Mouse (Mus musculus) fat pad, adult 2 months (tissue): ENCODE data around the gene Rag1.

Experiments used
- DNase-seq: peaks from one replicate; pipeline ENCODE4 v3.0.0-alpha.2; 2011; ENCODE audit warnings: low read depth, low spot score; ENCODE audit errors: extremely low read depth

The Rag1 gene

GRCm38 (mm10) chr2:101639840-101640350 is 9.4 kb downstream of the Rag1 start:
- no peak for DNase-seq

GRCm38 (mm10) chr2:101638979-101639839 is 10.1 kb downstream of the Rag1 start:
- DNase-seq, result no peak

GRCm38 (mm10) chr2:101628297-101629236 is 20.7 kb downstream of the Rag1 start:
- DNase-seq, result peak; percentile 75

DNA sequence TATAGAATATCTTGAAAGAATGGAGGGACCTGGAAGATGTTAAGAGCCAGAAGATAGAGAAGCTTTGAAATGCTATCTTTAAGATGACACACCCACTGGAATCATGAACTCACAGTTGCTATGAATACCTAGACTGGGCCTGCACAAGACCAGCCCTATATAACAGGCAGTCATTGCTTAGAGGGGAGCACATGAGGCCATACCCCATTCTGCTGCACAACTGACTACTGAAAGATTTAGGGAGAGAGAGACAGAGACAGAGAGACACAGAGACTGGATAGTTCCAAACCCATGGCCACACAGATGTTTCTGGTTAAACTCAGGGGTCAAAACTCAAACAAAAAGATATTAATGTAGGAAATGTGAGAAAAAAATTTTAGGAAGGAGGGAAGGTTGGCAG is 22.1 kb downstream of the Rag1 start:
- DNase-seq, result no peak

- no peak for DNase-seq
These were observed 24.8 kb downstream of the Rag1 start, which contains the start of gene Rag2 for GRCm38 (mm10) chr2:101624526-101624925. Gene Rag2, plus strand, starts transcription at chr2:101624718.

DNA sequence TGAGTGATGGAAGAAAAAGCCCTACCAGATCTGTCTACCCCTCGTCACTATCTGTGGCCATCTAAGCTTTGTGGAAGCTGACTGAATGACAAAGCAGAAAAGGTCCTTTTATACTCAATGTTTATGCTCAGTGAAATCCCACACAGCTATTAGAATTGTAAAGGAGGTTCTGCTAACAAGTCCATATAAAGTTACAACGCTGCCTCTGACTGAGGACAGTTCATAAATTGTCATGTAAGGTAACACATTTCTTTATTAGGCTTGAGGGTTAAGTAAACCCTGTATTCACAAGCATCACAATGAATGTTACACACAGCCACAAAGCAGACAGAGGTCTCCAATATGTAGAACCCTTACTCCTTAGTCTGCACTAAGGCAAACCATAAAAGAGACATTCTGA is 25.3 kb downstream of the Rag1 start:
- DNase-seq, result no peak

DNA sequence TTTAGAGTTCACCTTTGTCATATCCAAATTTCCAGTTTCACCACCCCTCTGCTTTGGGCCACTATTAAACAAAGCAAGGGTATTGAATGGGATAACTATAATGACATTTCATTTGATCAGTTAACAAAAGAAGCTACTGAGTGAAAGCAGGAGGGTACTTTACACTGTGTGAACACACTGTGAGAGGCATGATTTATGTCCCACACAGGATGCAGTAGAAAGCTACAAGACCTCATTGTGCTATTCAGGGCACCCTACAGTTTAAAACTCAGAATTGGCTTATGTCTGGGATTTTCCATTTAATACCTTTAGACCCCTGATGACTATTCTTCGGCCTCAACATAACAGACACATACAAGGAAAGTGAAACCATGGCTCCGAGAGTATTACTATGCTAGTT is 26.3 kb downstream of the Rag1 start:
- DNase-seq, result no peak

DNA sequence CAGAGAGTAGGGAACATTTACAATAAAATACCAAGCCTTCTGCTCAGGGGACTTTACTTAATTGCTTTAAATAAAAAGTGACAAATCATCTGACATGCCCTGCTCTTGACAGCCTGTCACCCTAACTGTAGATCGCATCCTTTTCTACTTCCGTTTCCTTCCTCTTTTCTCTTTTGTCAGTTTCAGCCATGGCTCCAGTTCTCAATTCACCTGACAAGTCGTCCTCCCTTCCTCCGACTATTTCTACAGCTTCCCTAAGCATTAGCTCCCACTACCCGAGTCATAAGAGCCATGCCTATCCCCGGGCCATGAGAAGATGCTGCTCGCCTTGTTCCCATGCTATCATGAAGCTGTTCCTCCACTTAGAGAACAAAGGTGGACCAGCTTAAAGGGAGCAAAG is 27.7 kb downstream of the Rag1 start:
- no peak for DNase-seq

DNA sequence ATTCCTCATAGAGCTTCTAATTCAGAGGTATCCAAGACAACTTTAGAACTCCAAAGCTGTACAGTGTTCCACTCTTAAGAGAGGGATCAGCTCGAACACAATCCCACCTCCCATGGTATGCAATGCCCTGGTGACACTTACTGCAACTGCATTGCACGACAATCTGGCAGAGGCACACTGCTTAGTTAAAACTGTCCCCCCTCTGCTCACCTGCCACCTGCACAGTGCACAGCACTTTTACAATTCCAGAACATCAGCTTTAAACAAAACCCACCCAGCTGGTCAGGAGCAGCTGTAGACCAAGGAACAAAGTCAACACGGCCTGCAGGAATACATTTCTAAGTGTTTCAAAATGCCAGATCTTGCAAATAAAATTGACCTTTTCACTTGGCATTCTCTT is 28.4 kb downstream of the Rag1 start:
- DNase-seq, result no peak

GRCm38 (mm10) chr2:101618373-101618772 is 30.9 kb downstream of the Rag1 start:
- no peak for DNase-seq

DNA sequence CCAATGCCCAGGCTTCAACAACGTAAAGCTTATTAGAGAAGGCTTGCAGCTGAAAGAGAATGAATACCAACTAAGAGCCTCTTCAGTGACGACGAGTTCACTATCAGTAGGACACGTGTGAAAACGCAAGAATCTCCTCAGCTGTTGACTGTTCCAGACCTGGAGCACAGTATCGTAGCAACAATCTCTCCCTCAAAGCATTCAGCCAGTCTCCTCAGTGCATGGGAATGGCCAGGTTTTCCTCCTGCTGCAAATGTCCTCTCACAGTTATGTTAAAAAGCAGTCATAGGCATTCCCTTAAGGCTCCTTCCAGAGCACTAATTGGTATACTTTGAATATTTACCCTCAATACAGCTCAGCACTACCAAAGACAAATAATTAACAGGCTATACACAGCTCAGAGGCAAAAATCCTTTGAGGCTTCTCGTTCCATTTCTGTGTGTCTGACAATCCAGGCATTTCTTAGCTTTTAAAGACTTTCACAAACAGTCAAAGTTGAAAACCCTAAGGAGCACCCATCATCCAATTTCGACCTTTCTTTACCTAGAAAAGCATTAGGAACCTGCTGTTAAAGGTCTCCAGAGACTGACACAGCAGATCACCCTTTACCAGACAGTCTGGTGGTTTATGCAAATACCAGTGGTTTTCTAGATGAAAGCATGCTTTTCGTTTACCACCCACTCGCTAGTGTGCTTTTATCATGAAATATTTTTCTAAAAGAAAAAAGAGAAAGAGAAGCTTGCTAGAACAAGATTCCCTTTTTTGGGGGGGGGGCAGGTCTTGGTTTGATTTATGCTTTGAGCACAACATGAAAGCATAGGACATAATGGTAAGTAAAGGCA is 33.6 kb downstream of the Rag1 start:
- no peak for DNase-seq

GRCm38 (mm10) chr2:101610861-101611260 is 38.4 kb downstream of the Rag1 start:
- no peak for DNase-seq

- DNase-seq, result no peak
These were observed 40.9 kb downstream of the Rag1 start for GRCm38 (mm10) chr2:101608232-101608894.

- no peak for DNase-seq
These were observed 46.2 kb downstream of the Rag1 start for GRCm38 (mm10) chr2:101603099-101603498.

- no peak for DNase-seq
These were observed 48.6 kb downstream of the Rag1 start for GRCm38 (mm10) chr2:101600703-101601102.

- DNase-seq, result no peak
These were observed 50.8 kb downstream of the Rag1 start for GRCm38 (mm10) chr2:101598190-101599181.

DNA sequence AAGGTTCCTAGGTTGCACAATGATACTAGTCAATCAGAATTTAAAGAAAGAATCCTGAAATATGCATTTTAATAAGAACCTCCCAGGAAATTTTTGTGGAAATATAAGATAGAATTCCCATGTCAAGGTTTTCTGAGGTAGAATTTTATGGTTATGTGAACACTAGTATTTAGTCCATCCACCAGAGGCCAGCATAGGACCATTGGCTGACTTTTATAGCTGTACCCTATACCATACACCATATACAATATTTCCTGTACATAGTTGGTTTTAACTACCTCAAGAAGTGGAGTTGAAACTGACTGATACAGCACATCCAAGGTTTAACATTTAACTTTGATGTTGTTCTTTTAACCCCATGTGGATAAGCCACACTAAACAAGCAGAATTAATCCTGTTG is 52.1 kb downstream of the Rag1 start:
- DNase-seq, result no peak

- no peak for DNase-seq
These were observed 54.6 kb downstream of the Rag1 start for GRCm38 (mm10) chr2:101594681-101595080.

DNA sequence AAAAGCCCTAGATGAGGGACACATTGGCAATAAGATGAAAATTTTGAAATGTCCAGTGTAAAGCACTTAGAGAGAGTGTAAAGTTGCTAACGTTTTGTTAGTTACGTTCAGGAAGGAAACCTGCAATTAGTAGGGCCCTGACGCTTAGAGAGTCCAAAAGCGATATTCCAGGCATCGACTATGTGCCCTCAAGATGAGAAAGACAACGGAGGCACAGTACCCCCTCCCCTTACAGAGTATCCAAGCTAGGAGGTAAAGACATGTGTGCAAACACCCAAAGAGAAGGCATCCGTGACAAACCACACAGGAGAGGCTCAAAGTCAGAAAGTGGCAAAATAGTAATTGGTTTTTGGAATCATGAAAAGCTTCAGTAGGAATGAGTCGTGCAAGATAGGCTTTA is 56.4 kb downstream of the Rag1 start:
- no peak for DNase-seq
